Comparison of ENCODE assay signal across 19 mouse cellular contexts in genomic region chr4:108332041-108332440, GRCm38 (mm10). TPM values are rescaled to one million over a fixed set of nuclear protein-coding genes. Genes with fewer than 3 reads are reported as not detected.
DNase-seq lines count a peak whose midpoint lies in the region; ATAC-seq lines count a peak whose summit lies in the region.
"Had no signal": no experiment of that assay in that cellular context is flagged by ENCODE, and none has a peak within 500 bp of the region (broad histone marks: within the 10 kb centered on the region; RNA-seq: fewer than 3 reads in every experiment).

No protein-coding gene starts in this region.

- H3K4me2 ChIP-seq in heart, embryonic 13.5 days = peak overlapping the region; percentile 7; the same call in 1 of the 2 replicates
- H3K4me2 ChIP-seq in kidney, embryonic 15.5 days = no peak overlapping the region
- H3K4me2 ChIP-seq in intestine, embryonic 15.5 days (replicated peaks) = peak overlapping the region; percentile 19; the same call in 1 of the 2 replicates
- H3K4me2 ChIP-seq in liver, embryonic 16.5 days (ENCODE audit: low read depth, low read length) = no peak overlapping the region
- H3K4me2 ChIP-seq: forebrain, embryonic 12.5 days; hindbrain, embryonic 15.5 days had no signal

- peak overlapping the region; percentile 54; the same call in 1 of the 2 replicates for H3K9ac ChIP-seq in heart, embryonic 13.5 days
- no peak overlapping the region for H3K9ac ChIP-seq in kidney, embryonic 15.5 days
- H3K9ac ChIP-seq in intestine, embryonic 15.5 days = no peak overlapping the region
- no peak overlapping the region for H3K9ac ChIP-seq in liver, embryonic 16.5 days (ENCODE audit: low read depth, low read length)
- H3K9ac ChIP-seq: forebrain, embryonic 12.5 days; hindbrain, embryonic 15.5 days; liver, embryonic 14.5 days had no signal

- peak overlapping the region; percentile 76 for H3K27ac ChIP-seq in heart, embryonic 13.5 days (replicated peaks)
- no peak overlapping the region for H3K27ac ChIP-seq in kidney, embryonic 15.5 days
- H3K27ac ChIP-seq in intestine, embryonic 15.5 days = peak overlapping the region; percentile 71
- peak overlapping the region; percentile 79 for H3K27ac ChIP-seq in liver, embryonic 16.5 days (ENCODE audit: low read length)
- H3K27ac ChIP-seq: forebrain, embryonic 12.5 days; hindbrain, embryonic 15.5 days; kidney, postnatal 0 days; liver, embryonic 14.5 days had no signal

- DNase-seq in heart, adult 18-20 months = no peak
- peak; percentile 56 for DNase-seq in kidney, adult 9 months
- no peak for DNase-seq in lung, adult 18-20 months
- DNase-seq: adrenal gland, adult 2 months; cerebellum, postnatal 36 days; gastrocnemius, postnatal 10 days; right cerebral cortex, postnatal 4 days; thymus, postnatal 4 days had no signal

- WGBS in heart, embryonic 13.5 days = 53% methylated on average over 9 of the region's 9 CpGs
- 83% methylated on average over 9 of the region's 9 CpGs for WGBS in kidney, embryonic 15.5 days
- WGBS in intestine, embryonic 15.5 days = 74% methylated on average over 9 of the region's 9 CpGs
- WGBS in liver, embryonic 16.5 days (ENCODE audit: insufficient replicate concordance) = 69% methylated on average over 9 of the region's 9 CpGs

- peaks cover 31% of the 10 kb centered on the region for H3K4me1 ChIP-seq in heart, embryonic 13.5 days
- H3K4me1 ChIP-seq in kidney, embryonic 15.5 days = peaks cover 11% of the 10 kb centered on the region
- H3K4me1 ChIP-seq in intestine, embryonic 15.5 days (replicated peaks) = 0 out of 2 replicates have a peak, but pooled peaks cover 5% of the 10 kb centered on the region
- peaks cover 16% of the 10 kb centered on the region for H3K4me1 ChIP-seq in liver, embryonic 16.5 days (ENCODE audit: control insufficient read depth, low read depth, low read length)

- H3K4me3 ChIP-seq in heart, embryonic 13.5 days = no peak overlapping the region
- no peak overlapping the region for H3K4me3 ChIP-seq in kidney, embryonic 15.5 days (replicated peaks)
- no peak overlapping the region for H3K4me3 ChIP-seq in intestine, embryonic 15.5 days (replicated peaks)
- H3K4me3 ChIP-seq in liver, embryonic 16.5 days (ENCODE audit: low read depth, low read length) = no peak overlapping the region
- H3K4me3 ChIP-seq: forebrain, embryonic 12.5 days; hindbrain, embryonic 15.5 days had no signal

- no peak for ATAC-seq in heart, embryonic 13.5 days (ENCODE audit: extremely low read depth, insufficient number of reproducible peaks, low FRiP score, low TSS enrichment)
- ATAC-seq in kidney, embryonic 15.5 days (replicated peaks; ENCODE audit: low FRiP score) = no peak
- ATAC-seq in intestine, embryonic 15.5 days = no peak
- ATAC-seq in liver, embryonic 16.5 days (ENCODE audit: low read depth) = peak; percentile 27; the same call in 1 of the 2 replicates

- peaks cover 61% of the 10 kb centered on the region for H3K36me3 ChIP-seq in heart, embryonic 13.5 days
- peaks cover 66% of the 10 kb centered on the region for H3K36me3 ChIP-seq in kidney, embryonic 15.5 days
- H3K36me3 ChIP-seq in intestine, embryonic 15.5 days = peaks cover 10% of the 10 kb centered on the region; the same call in 1 of the 2 replicates
- 0 out of 2 replicates have a peak, but pooled peaks cover 4% of the 10 kb centered on the region for H3K36me3 ChIP-seq in liver, embryonic 16.5 days (ENCODE audit: control insufficient read depth, insufficient read depth)

- no peaks in the 10 kb centered on the region for H3K9me3 ChIP-seq in heart, embryonic 13.5 days
- no peaks in the 10 kb centered on the region for H3K9me3 ChIP-seq in kidney, embryonic 15.5 days (replicated peaks)
- no peaks in the 10 kb centered on the region for H3K9me3 ChIP-seq in intestine, embryonic 15.5 days
- H3K9me3 ChIP-seq in liver, embryonic 16.5 days (replicated peaks; ENCODE audit: control insufficient read depth, low read length) = no peaks in the 10 kb centered on the region
- H3K9me3 ChIP-seq: forebrain, embryonic 12.5 days; hindbrain, embryonic 15.5 days had no signal

- no peaks in the 10 kb centered on the region for H3K27me3 ChIP-seq in heart, embryonic 13.5 days (replicated peaks)
- H3K27me3 ChIP-seq in kidney, embryonic 15.5 days = no peaks in the 10 kb centered on the region
- no peaks in the 10 kb centered on the region for H3K27me3 ChIP-seq in intestine, embryonic 15.5 days (replicated peaks)
- H3K27me3 ChIP-seq in liver, embryonic 16.5 days (ENCODE audit: control insufficient read depth, insufficient read depth, low read depth, low read length) = no peaks in the 10 kb centered on the region
- H3K27me3 ChIP-seq: forebrain, embryonic 12.5 days; hindbrain, embryonic 15.5 days had no signal

RNA-seq across cellular contexts. Expression of gene Coa7, which starts 4.1 kb away (rescaled TPM):
- 37.1 and 41.6 TPM in 2 replicates for polyA plus RNA-seq in heart, embryonic 13.5 days (2015; fragmentation: Nextera tagmentation; extraction: Ambion mirVana)
- total RNA-seq in heart, adult 18-20 months (2021) = 10 to 100 TPM; 35.6 to 39.8 TPM
- 57.3 and 61.0 TPM in 2 replicates for polyA plus RNA-seq in kidney, embryonic 15.5 days (2015; fragmentation: Nextera tagmentation; extraction: Ambion mirVana)
- polyA plus RNA-seq in intestine, embryonic 15.5 days (2015; fragmentation: Nextera tagmentation; extraction: Ambion mirVana) = 65.2 and 65.3 TPM in 2 replicates
- 20.5 and 26.3 TPM in 2 replicates for polyA plus RNA-seq in liver, embryonic 16.5 days (2015; fragmentation: Nextera tagmentation; extraction: Ambion mirVana)

RNA-seq across cellular contexts. Expression of gene Zyg11b, which starts 31.1 kb away (rescaled TPM):
- 6.3 and 6.6 TPM in 2 replicates for polyA plus RNA-seq in heart, embryonic 13.5 days (2015; fragmentation: Nextera tagmentation; extraction: Ambion mirVana)
- total RNA-seq in heart, adult 18-20 months (2021) = 10 to 100 TPM; 38.7 to 39.6 TPM
- 10.6 and 12.2 TPM in 2 replicates for polyA plus RNA-seq in kidney, embryonic 15.5 days (2015; fragmentation: Nextera tagmentation; extraction: Ambion mirVana)
- polyA plus RNA-seq in intestine, embryonic 15.5 days (2015; fragmentation: Nextera tagmentation; extraction: Ambion mirVana) = 8.3 and 8.6 TPM in 2 replicates
- 2.3 and 3.1 TPM in 2 replicates for polyA plus RNA-seq in liver, embryonic 16.5 days (2015; fragmentation: Nextera tagmentation; extraction: Ambion mirVana)

RNA-seq across cellular contexts. Expression of gene Shisal2a, which starts 51.1 kb away (rescaled TPM):
- 1.1 and 1.8 TPM in 2 replicates for polyA plus RNA-seq in heart, embryonic 13.5 days (2015; fragmentation: Nextera tagmentation; extraction: Ambion mirVana)
- total RNA-seq in heart, adult 18-20 months (2021) = not detected
- 1.0 and 1.7 TPM in 2 replicates for polyA plus RNA-seq in kidney, embryonic 15.5 days (2015; fragmentation: Nextera tagmentation; extraction: Ambion mirVana)
- polyA plus RNA-seq in intestine, embryonic 15.5 days (2015; fragmentation: Nextera tagmentation; extraction: Ambion mirVana) = 1.3 and 1.6 TPM in 2 replicates
- 0.15 and 0.16 TPM in 2 replicates for polyA plus RNA-seq in liver, embryonic 16.5 days (2015; fragmentation: Nextera tagmentation; extraction: Ambion mirVana)
- total RNA-seq: gastrocnemius, postnatal 10 days; layer of hippocampus, postnatal 14 days; left cerebral cortex, postnatal 36 days; neutrophil, adult 5-6 weeks had no signal

Comparison
In these comparisons a context has a peak if more than half of its experiments do, and no peak if none do; other contexts are left out.
1. H3K4me2 ChIP-seq: peak in heart, embryonic 13.5 days (single experiment) and intestine, embryonic 15.5 days (single experiment); none in kidney, embryonic 15.5 days (single experiment) and liver, embryonic 16.5 days (single experiment).